Comparison of ENCODE assay signal across 17 mouse cellular contexts in the genomic region with DNA sequence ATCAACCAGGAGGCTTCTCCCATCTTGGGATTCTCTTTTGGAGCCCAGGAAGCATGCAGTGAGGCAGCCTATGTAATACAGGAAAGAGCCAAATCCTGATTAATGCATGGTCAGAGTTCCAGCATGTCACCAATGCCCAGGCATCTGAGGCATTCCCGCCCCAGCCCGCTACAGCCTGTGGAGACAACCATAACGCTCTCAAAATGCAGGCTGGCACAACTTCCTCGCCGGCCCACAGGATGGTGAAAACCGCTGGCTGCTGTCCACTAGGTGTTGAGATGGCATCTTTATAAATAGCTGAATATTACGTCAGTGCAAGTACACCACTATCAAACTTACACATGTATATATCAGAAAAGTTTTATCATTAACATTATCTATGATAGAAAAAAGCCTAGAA. TPM values are rescaled to one million over a fixed set of nuclear protein-coding genes. Genes with fewer than 3 reads are reported as not detected.
DNase-seq lines count a peak whose midpoint lies in the region; ATAC-seq lines count a peak whose summit lies in the region.
"Had no signal": no experiment of that assay in that cellular context is flagged by ENCODE, and none has a peak within 500 bp of the region (broad histone marks: within the 10 kb centered on the region; RNA-seq: fewer than 3 reads in every experiment).

No protein-coding gene starts in this region.

- ATAC-seq in inflammation-experienced regulatory T-cells, adult 6 months = no peak
- ATAC-seq: forebrain, embryonic 14.5 days had no signal

- no peaks in the 10 kb centered on the region for H3K9me3 ChIP-seq in limb, embryonic 10.5 days (replicated peaks)
- H3K9me3 ChIP-seq: embryonic facial prominence, embryonic 10.5 days; heart, embryonic 12.5 days; kidney, embryonic 15.5 days; limb, embryonic 12.5 days had no signal

- no peak overlapping the region for H3K4me3 ChIP-seq in limb, embryonic 10.5 days
- H3K4me3 ChIP-seq: embryonic facial prominence, embryonic 10.5 days; heart, embryonic 12.5 days; kidney, embryonic 15.5 days; left cerebral cortex, adult 2 months; limb, embryonic 12.5 days had no signal

- H3K27me3 ChIP-seq in limb, embryonic 10.5 days (ENCODE audit: low read depth, poor library complexity, severe bottlenecking) = no peaks in the 10 kb centered on the region
- H3K27me3 ChIP-seq: heart, embryonic 12.5 days; kidney, embryonic 15.5 days; limb, embryonic 12.5 days had no signal

- peaks cover 43% of the 10 kb centered on the region for H3K4me1 ChIP-seq in limb, embryonic 10.5 days

- no peak overlapping the region for H3K27ac ChIP-seq in limb, embryonic 10.5 days
- H3K27ac ChIP-seq: embryonic facial prominence, embryonic 10.5 days; hindbrain, embryonic 14.5 days; kidney, embryonic 15.5 days; left cerebral cortex, adult 2 months; limb, embryonic 12.5 days; liver, embryonic 14.5 days had no signal

- peaks cover 9% of the 10 kb centered on the region for H3K36me3 ChIP-seq in limb, embryonic 10.5 days
- H3K36me3 ChIP-seq: heart, embryonic 12.5 days; kidney, embryonic 15.5 days had no signal

- WGBS in limb, embryonic 10.5 days = 76% methylated on average over 7 of the region's 7 CpGs

- DNase-seq in gastrocnemius, adult 18-20 months (ENCODE audit: low spot score) = peak; percentile 53
- no peak for DNase-seq in gastrocnemius, postnatal 10 days
- peak; percentile 31 for DNase-seq in heart, postnatal 4 days
- DNase-seq in heart, adult 8-10 months (ENCODE audit: low spot score) = no peak
- DNase-seq in Muller cell, postnatal 12 days (ENCODE audit: inconsistent ontology term) = peak; percentile 67
- DNase-seq in limb, embryonic 10.5 days (ENCODE audit: low spot score) = peak; percentile 29
- DNase-seq: lung, postnatal 10 days; thymus, postnatal 4 days had no signal

RNA-seq across cellular contexts. Expression of gene Stt3b, which starts 13.5 kb away (rescaled TPM):
- total RNA-seq in gastrocnemius, adult 18-20 months (2021) = 10 to 100 TPM; 70.1 to 72.0 TPM
- total RNA-seq in gastrocnemius, postnatal 10 days (2021) = 10 to 100 TPM; 64.8 to 69.5 TPM
- total RNA-seq in heart, postnatal 4 days (2021) = 10 to 100 TPM; 80.9 to 84.0 TPM
- total RNA-seq in heart, adult 8-10 months (2022) = 10 to 100 TPM; 48.7 to 53.5 (median 50.0) TPM
- polyA plus RNA-seq in limb, embryonic 10.5 days (2016; fragmentation: Nextera tagmentation; extraction: Ambion mirVana) = 102 and 105 TPM in 2 replicates
- 10 to 100 TPM; 16.6 to 25.0 (median 22.4) TPM for polyA plus RNA-seq in inflammation-experienced regulatory T-cells, adult 6 months (2017; shearing (Covaris generic))

Comparison
In these comparisons a context has a peak if more than half of its experiments do, and no peak if none do; other contexts are left out.
1. DNase-seq: peak in gastrocnemius, adult 18-20 months (single experiment), heart, postnatal 4 days (single experiment), Muller cell, postnatal 12 days (single experiment) and limb, embryonic 10.5 days (single experiment); none in gastrocnemius, postnatal 10 days (single experiment) and heart, adult 8-10 months (single experiment).